Mouse (Mus musculus) liver, embryonic 14.5 days (tissue): ENCODE results near the gene Ipo4. TPM values are rescaled to one million over a fixed set of nuclear protein-coding genes. Genes with fewer than 3 reads are reported as not detected.

Experiments used
- ATAC-seq: fragments of 200-750 bp; cut with Nextera tagmentation; 2 replicates; pipeline ENCODE4 v1.8.0; 2017; ENCODE audit warnings: moderate number of reproducible peaks, mild to moderate bottlenecking, moderate library complexity; ENCODE audit not compliant: insufficient read depth
- DNase-seq, 3 experiments: peaks; one replicate each; pipeline ENCODE4 v3.0.0-alpha.2; 2012 to 2013; ENCODE audit warnings: low read depth in 3 of 3, low spot score in 3 of 3
- H3K27ac ChIP-seq: fragments of 300-500 bp; sonication (generic); 2 replicates; pipeline ENCODE4 v1.5.1; 2014; ENCODE audit warnings: moderate library complexity, mild to moderate bottlenecking, control low read depth, inconsistent platforms
- H3K27me3 ChIP-seq: fragments of 300-500 bp; sonication (generic); 2 replicates; pipeline ENCODE4 v1.6.1; 2014; ENCODE audit warnings: mild to moderate bottlenecking, low read length, moderate library complexity; ENCODE audit not compliant: control insufficient read depth, insufficient read depth
- H3K36me3 ChIP-seq: fragments of 300-500 bp; sonication (generic); replicated peaks from 2 replicates; pipeline ENCODE4 v1.6.1; 2014; ENCODE audit warnings: low read depth; ENCODE audit not compliant: control insufficient read depth, insufficient read depth
- H3K4me1 ChIP-seq, 2 experiments: fragments of 200-500 bp in 1 of 2; fragments of 300-500 bp in 1 of 2; sonication (generic) in 1 of 2; replicated peaks; 2 replicates each; pipeline ENCODE4 v1.6.1; 2012 to 2014; ENCODE audit warnings: antibody characterized with exemption in 1 of 2, inconsistent platforms in 1 of 2, low read length in 1 of 2; ENCODE audit not compliant: control insufficient read depth in 2 of 2, insufficient read depth in 2 of 2
- H3K4me2 ChIP-seq: fragments of 300-500 bp; sonication (generic); 2 replicates; pipeline ENCODE4 v1.6.1; 2014; ENCODE audit warnings: low read depth, mild to moderate bottlenecking, control low read depth, moderate library complexity
- H3K4me3 ChIP-seq, 2 experiments: fragments of 200-500 bp in 1 of 2; fragments of 300-500 bp in 1 of 2; sonication (generic) in 1 of 2; 2 replicates each; pipeline ENCODE4 v1.5.1; 2012 to 2014; ENCODE audit warnings: low read depth in 2 of 2, low read length in 2 of 2, mild to moderate bottlenecking in 2 of 2, control low read depth in 1 of 2, inconsistent platforms in 1 of 2, moderate library complexity in 1 of 2; ENCODE audit not compliant: insufficient read depth in 1 of 2
- H3K9ac ChIP-seq: fragments of 300-500 bp; sonication (generic); replicated peaks from 2 replicates; pipeline ENCODE4 v1.6.1; 2014; ENCODE audit warnings: mild to moderate bottlenecking, control low read depth, moderate library complexity
- H3K9me3 ChIP-seq: fragments of 300-500 bp; sonication (generic); 2 replicates; pipeline ENCODE4 v1.6.1; 2016; ENCODE audit warnings: low read length, mixed read lengths; ENCODE audit not compliant: control insufficient read depth
- CTCF ChIP-seq: IDR thresholded peaks from 2 replicates; pipeline ENCODE4 v1.5.1; 2016; ENCODE audit warnings: antibody characterized with exemption, low read depth, control low read depth
- EP300 ChIP-seq: IDR thresholded peaks from 2 replicates; pipeline ENCODE4 v1.6.1; 2016; ENCODE audit warnings: antibody characterized with exemption, low read depth
- WGBS: fragments of 180-500 bp; shearing (Covaris S2); extraction: QIAGEN DNeasy Blood & Tissue Kit; methylation state at CpG from one replicate; pipeline ENCODE4 v1.1.7; 2014; ENCODE audit not compliant: insufficient replicate concordance; 5-methylcytosine and 5-hydroxymethylcytosine counted together
- polyA plus RNA-seq, 2 experiments: library from polyadenylated mRNA; depleted of rRNA in 1 of 2; stranded (reverse) in 1 of 2; unstranded in 1 of 2; fragments of >200 nt; fragmentation: Nextera tagmentation in 1 of 2; extraction: Ambion mirVana in 1 of 2; gene quantifications; 2 replicates each; pipeline versions ENCODE4 v1.2.1 to v1.2.3; 2012 to 2014

The Ipo4 gene
- polyA plus RNA-seq, 2 experiments: 22.6 to 27.6 TPM

DNA sequence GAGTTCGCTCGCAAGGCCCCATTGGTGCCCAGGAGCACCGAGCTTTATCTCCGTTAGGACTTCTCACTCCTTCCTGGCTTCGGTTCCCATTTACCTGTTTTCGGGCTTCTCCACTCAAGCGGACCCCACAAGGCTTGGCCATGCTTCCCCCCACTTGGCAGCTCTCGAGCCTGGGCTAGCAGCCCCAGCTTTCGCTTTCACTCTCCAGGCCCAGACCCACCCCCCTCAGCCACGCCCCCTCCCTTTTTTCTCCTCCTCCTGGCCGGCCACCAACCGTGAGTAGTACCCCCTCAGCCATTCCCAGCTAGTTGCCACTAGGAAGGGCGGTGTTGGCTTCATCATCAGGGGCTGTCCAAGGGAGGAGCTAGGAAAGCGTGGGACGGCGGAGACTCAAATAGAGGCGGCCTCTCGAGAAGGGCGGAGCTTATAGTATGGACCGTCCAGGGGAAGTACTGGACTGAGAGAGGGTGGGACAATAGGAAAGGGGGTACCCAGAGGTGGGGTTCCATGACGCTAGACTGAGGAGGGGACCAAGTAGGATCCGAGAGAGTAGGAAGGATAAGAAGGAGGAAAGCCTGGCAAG is 44.9 kb downstream of the Ipo4 start, which contains the start of gene Psme2:
TSS of gene Psme2 (minus strand) at position 366 of the 583 bp plus-strand sequence.
- no peaks in the 10 kb centered on the region for H3K27me3 ChIP-seq
- peaks cover 20 to 23% of the 10 kb centered on the region in 2 experiments for H3K4me1 ChIP-seq
- WGBS: 0% methylated on average over 22 of the region's 22 CpGs
- no peaks in the 10 kb centered on the region for H3K9me3 ChIP-seq
- H3K4me3 ChIP-seq: peak within 1 kb of the TSS; percentile 79 to 96
- peak; percentile 88 to 93 (median 92) for DNase-seq
- H3K27ac ChIP-seq: peak within 1 kb of the TSS; percentile 97
- ATAC-seq: peak; percentile 86
- H3K4me2 ChIP-seq: peak within 1 kb of the TSS; percentile 75
- H3K9ac ChIP-seq: peak within 1 kb of the TSS; percentile 77
- TF ChIP-seq EP300 (no peak), CTCF (no peak; the same call in 1 of the 2 replicates)
- H3K36me3 ChIP-seq: peaks cover 11% of the 10 kb centered on the region

- H3K9me3 ChIP-seq: no peaks in the 10 kb centered on the region
- peak overlapping the region; percentile 75 for H3K4me2 ChIP-seq
- no peak for TF ChIP-seq CTCF
- peak overlapping the region; percentile 97 for H3K27ac ChIP-seq
- 68% methylated on average over 11 of the region's 11 CpGs for WGBS
- ATAC-seq (no peak), DNase-seq (no peak)
- peak overlapping the region; percentile 79 to 96 for H3K4me3 ChIP-seq
- peak overlapping the region; percentile 77 for H3K9ac ChIP-seq
- peaks cover 3% of the 10 kb centered on the region for H3K36me3 ChIP-seq
- no peaks in the 10 kb centered on the region for H3K27me3 ChIP-seq
- H3K4me1 ChIP-seq: peaks cover 26 to 29% of the 10 kb centered on the region in 2 experiments
Observed at GRCm38 (mm10) chr14:55589771-55590448, 45.8 kb downstream of the Ipo4 start.

DNA sequence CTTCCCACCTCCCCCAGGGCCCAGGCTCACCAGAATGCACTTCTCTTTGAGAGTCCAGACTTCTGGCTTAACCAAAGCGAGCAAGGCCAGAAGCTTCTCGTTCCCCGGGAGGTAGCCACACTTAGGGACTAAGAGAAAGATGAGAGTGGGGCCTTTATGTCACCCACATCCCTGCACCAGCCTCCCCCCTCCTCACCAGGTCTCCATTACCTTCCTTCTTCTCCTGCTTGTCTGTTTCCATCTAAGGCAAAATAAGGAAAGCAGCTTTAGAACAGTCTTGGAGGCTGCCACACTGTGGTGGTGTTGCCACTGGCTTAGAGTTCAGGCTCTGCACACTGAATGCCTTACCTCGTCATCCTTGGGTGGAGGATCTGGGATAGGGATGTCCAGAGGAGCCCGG is 46.5 kb downstream of the Ipo4 start:
- H3K4me1 ChIP-seq: peaks cover 27 to 31% of the 10 kb centered on the region in 2 experiments
- no peak overlapping the region for H3K27ac ChIP-seq
- DNase-seq (no peak), ATAC-seq (no peak)
- TF ChIP-seq EP300: no peak
- no peak for TF ChIP-seq CTCF
- WGBS: 83% methylated on average over 5 of the region's 5 CpGs
- H3K27me3 ChIP-seq: no peaks in the 10 kb centered on the region
- H3K4me3 ChIP-seq: no peak overlapping the region
- peaks cover 3% of the 10 kb centered on the region for H3K36me3 ChIP-seq
- H3K9me3 ChIP-seq: no peaks in the 10 kb centered on the region
- H3K9ac ChIP-seq: no peak overlapping the region; the same call in 1 of the 2 replicates
- H3K4me2 ChIP-seq: peak overlapping the region; percentile 26

- H3K4me1 ChIP-seq: peaks cover 33 to 35% of the 10 kb centered on the region in 2 experiments
- no peak overlapping the region for H3K4me3 ChIP-seq
- TF ChIP-seq CTCF (peak; percentile 14; the same call in 1 of the 2 replicates), EP300 (peak; percentile 75)
Observed at GRCm38 (mm10) chr14:55586149-55586548, 49.6 kb downstream of the Ipo4 start.

DNA sequence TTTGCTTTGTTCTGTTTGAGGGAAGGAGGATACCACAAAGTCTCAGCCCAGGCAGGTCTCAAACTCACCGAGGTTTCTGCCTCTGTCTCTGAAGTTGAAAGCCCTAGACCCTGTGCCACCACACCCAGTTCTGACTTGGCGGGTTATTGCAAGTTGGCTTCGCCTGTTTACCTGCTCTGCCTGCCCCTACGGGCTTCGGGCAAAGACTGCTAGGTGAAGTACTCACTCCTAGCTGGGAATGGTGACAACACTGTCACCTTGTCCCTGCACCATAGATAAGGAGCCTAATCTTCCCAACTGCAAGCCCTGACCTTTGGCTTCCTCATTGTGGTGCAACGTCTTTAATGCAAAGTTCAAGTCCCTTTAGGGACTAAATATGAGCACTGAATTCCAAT is 50.2 kb downstream of the Ipo4 start:
- Histone ChIP-seq H3K4me3 (peak overlapping the region; percentile 19 to 70), H3K4me1 (peaks cover 33 to 35% of the 10 kb centered on the region in 2 experiments)
- peak in 2 of 3 experiments; percentile 48 to 57 for DNase-seq

More at GRCm38 (mm10) chr14:55586149-55586548, 49.6 kb downstream of the Ipo4 start:
- 17% methylated on average over 2 of the region's 2 CpGs for WGBS
- ATAC-seq (peak; percentile 51), DNase-seq (peak; percentile 76 to 77 (median 77))
- H3K4me2 ChIP-seq: peak overlapping the region; percentile 99
- peak overlapping the region; percentile 84 for H3K9ac ChIP-seq
- H3K36me3 ChIP-seq: peaks cover 5% of the 10 kb centered on the region
- H3K27ac ChIP-seq: peak overlapping the region; percentile 98
- no peaks in the 10 kb centered on the region for H3K9me3 ChIP-seq
- H3K27me3 ChIP-seq: no peaks in the 10 kb centered on the region

More for the DNA sequence above, 50.2 kb downstream of the Ipo4 start:
- Histone ChIP-seq H3K9ac (peak overlapping the region; percentile 84), H3K9me3 (no peaks in the 10 kb centered on the region), H3K36me3 (peaks cover 5% of the 10 kb centered on the region), H3K4me2 (peak overlapping the region; percentile 99), H3K27me3 (no peaks in the 10 kb centered on the region), H3K27ac (peak overlapping the region; percentile 98)
- TF ChIP-seq EP300 (0 out of 2 replicates have a peak, but pooled peaks have one; percentile 22), CTCF (no peak)
- 8% methylated on average over 6 of the region's 6 CpGs for WGBS
- peak; percentile 70 for ATAC-seq
